8 mouse cellular contexts compared by ENCODE assay signal in the genomic region with DNA sequence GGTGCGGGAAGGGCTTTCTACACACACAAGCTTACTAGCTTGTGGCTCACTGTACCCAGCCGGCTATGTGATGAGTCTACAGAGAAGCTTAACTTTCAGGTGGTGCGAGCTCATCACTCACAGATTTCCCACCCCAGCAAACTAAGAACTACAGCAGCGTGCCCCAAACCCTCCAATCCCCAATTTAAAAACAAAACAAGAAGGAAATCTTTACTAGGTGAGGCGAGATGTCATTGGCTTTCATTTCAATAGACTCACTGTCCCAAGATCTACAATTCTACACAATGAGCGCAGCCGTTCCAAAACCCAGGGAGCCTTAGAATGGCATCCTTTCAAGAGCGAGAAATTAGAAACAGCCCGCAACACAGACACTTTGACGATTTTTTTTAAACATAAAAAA. TPM values are rescaled to one million over a fixed set of nuclear protein-coding genes. Genes with fewer than 3 reads are reported as not detected.
DNase-seq lines count a peak whose midpoint lies in the region; ATAC-seq and TF ChIP-seq lines count a peak whose summit lies in the region.

No protein-coding gene starts in this region.

- DNase-seq in liver, embryonic 11.5 days (ENCODE audit: low spot score): no peak
- no peak for DNase-seq in liver
- DNase-seq in midbrain, postnatal 0 days (ENCODE audit: low spot score): peak; percentile 8
- no peak for DNase-seq in yolk sac, embryonic 10.5 days (ENCODE audit: low spot score)
- DNase-seq in frontal cortex, postnatal 36 days (ENCODE audit: low spot score in 2 of 2): no peak
- no peak for DNase-seq in layer of hippocampus, adult 11-12 months (ENCODE audit: low spot score)

- no peak overlapping the region for H3K9ac ChIP-seq in liver, embryonic 11.5 days (ENCODE audit: low read depth, low read length)
- H3K9ac ChIP-seq in embryonic facial prominence, embryonic 12.5 days: no peak overlapping the region
- no peak overlapping the region for H3K9ac ChIP-seq in hindbrain, embryonic 16.5 days (ENCODE audit: low read depth, low read length)
- H3K9ac ChIP-seq in midbrain, postnatal 0 days (replicated peaks; ENCODE audit: low read length, poor library complexity, severe bottlenecking): no peak overlapping the region

- H3K27ac ChIP-seq in liver, embryonic 11.5 days (ENCODE audit: low read depth, low read length): no peak overlapping the region
- no peak overlapping the region for H3K27ac ChIP-seq in embryonic facial prominence, embryonic 12.5 days
- no peak overlapping the region for H3K27ac ChIP-seq in hindbrain, embryonic 16.5 days (ENCODE audit: low read depth, low read length)
- H3K27ac ChIP-seq in midbrain, postnatal 0 days (ENCODE audit: low read depth, low read length): no peak overlapping the region

- peaks cover 4% of the 10 kb centered on the region; the same call in 1 of the 2 replicates for H3K4me1 ChIP-seq in liver, embryonic 11.5 days (replicated peaks; ENCODE audit: control insufficient read depth, insufficient read depth, low read length)
- H3K4me1 ChIP-seq in embryonic facial prominence, embryonic 12.5 days: no peaks in the 10 kb centered on the region
- H3K4me1 ChIP-seq in hindbrain, embryonic 16.5 days (ENCODE audit: control insufficient read depth, insufficient read depth, low read depth, low read length): peaks cover 7% of the 10 kb centered on the region
- H3K4me1 ChIP-seq in midbrain, postnatal 0 days (ENCODE audit: insufficient read depth, low read length): no peaks in the 10 kb centered on the region

- no peaks in the 10 kb centered on the region; the same call in 1 of the 2 replicates for H3K9me3 ChIP-seq in liver, embryonic 11.5 days (ENCODE audit: control insufficient read depth, low read length)
- H3K9me3 ChIP-seq in embryonic facial prominence, embryonic 12.5 days: no peaks in the 10 kb centered on the region
- H3K9me3 ChIP-seq in hindbrain, embryonic 16.5 days (ENCODE audit: control insufficient read depth, low read length): no peaks in the 10 kb centered on the region; the same call in 1 of the 2 replicates
- no peaks in the 10 kb centered on the region for H3K9me3 ChIP-seq in midbrain, postnatal 0 days (ENCODE audit: low read length)

- peaks cover 29% of the 10 kb centered on the region for H3K27me3 ChIP-seq in liver, embryonic 11.5 days (replicated peaks; ENCODE audit: control insufficient read depth, insufficient read depth, low read length)
- peaks cover 7% of the 10 kb centered on the region; the same call in 1 of the 2 replicates for H3K27me3 ChIP-seq in embryonic facial prominence, embryonic 12.5 days
- no peaks in the 10 kb centered on the region for H3K27me3 ChIP-seq in hindbrain, embryonic 16.5 days (replicated peaks; ENCODE audit: control insufficient read depth, insufficient read depth, low read length)
- peaks cover 5% of the 10 kb centered on the region; the same call in 1 of the 2 replicates for H3K27me3 ChIP-seq in midbrain, postnatal 0 days (ENCODE audit: insufficient read depth, low read length)

- H3K4me2 ChIP-seq in liver, embryonic 11.5 days: peak overlapping the region; percentile 95
- peak overlapping the region; percentile 95 for H3K4me2 ChIP-seq in embryonic facial prominence, embryonic 12.5 days (replicated peaks)
- H3K4me2 ChIP-seq in hindbrain, embryonic 16.5 days (ENCODE audit: low read length): peak overlapping the region; percentile 66
- peak overlapping the region; percentile 83 for H3K4me2 ChIP-seq in midbrain, postnatal 0 days (ENCODE audit: low read depth, low read length, poor library complexity, severe bottlenecking)

- 26% methylated on average over 10 of the region's 10 CpGs for WGBS in liver, embryonic 11.5 days
- WGBS in embryonic facial prominence, embryonic 12.5 days: 14% methylated on average over 10 of the region's 10 CpGs
- WGBS in hindbrain, embryonic 16.5 days: 11% methylated on average over 10 of the region's 10 CpGs
- WGBS in midbrain, postnatal 0 days: 6% methylated on average over 10 of the region's 10 CpGs

- ATAC-seq in liver, embryonic 11.5 days (replicated peaks; ENCODE audit: low FRiP score): no peak
- no peak for ATAC-seq in embryonic facial prominence, embryonic 12.5 days (ENCODE audit: insufficient number of reproducible peaks, insufficient read depth, low FRiP score, low TSS enrichment)
- no peak for ATAC-seq in hindbrain, embryonic 16.5 days
- no peak for ATAC-seq in midbrain, postnatal 0 days (ENCODE audit: low FRiP score)

- peak overlapping the region; percentile 69; the same call in 1 of the 2 replicates for H3K4me3 ChIP-seq in liver, embryonic 11.5 days (ENCODE audit: low read depth, low read length)
- peak overlapping the region; percentile 72 for H3K4me3 ChIP-seq in embryonic facial prominence, embryonic 12.5 days
- peak overlapping the region; percentile 91 for H3K4me3 ChIP-seq in hindbrain, embryonic 16.5 days (ENCODE audit: low read length)
- peak overlapping the region; percentile 89 for H3K4me3 ChIP-seq in midbrain, postnatal 0 days (ENCODE audit: low read depth, low read length)

- no peak for TF ChIP-seq CTCF in midbrain, postnatal 0 days (IDR thresholded peaks at IDR 0.05)

- H3K36me3 ChIP-seq in liver, embryonic 11.5 days (ENCODE audit: control insufficient read depth, insufficient read depth, low read length): no peaks in the 10 kb centered on the region
- H3K36me3 ChIP-seq in embryonic facial prominence, embryonic 12.5 days: no peaks in the 10 kb centered on the region
- no peaks in the 10 kb centered on the region for H3K36me3 ChIP-seq in hindbrain, embryonic 16.5 days (ENCODE audit: control insufficient read depth, insufficient read depth, low read length)
- no peaks in the 10 kb centered on the region for H3K36me3 ChIP-seq in midbrain, postnatal 0 days (ENCODE audit: insufficient read depth, low read length)

RNA-seq across cellular contexts. Expression of gene Eps8, which starts 7.0 kb away (rescaled TPM):
- polyA plus RNA-seq in liver, embryonic 11.5 days (2014; fragmentation: Nextera tagmentation; extraction: Ambion mirVana): 2.5 and 2.7 TPM in 2 replicates
- 22.3 and 24.0 TPM in 2 replicates for polyA plus RNA-seq in embryonic facial prominence, embryonic 12.5 days (2016; fragmentation: Nextera tagmentation; extraction: Ambion mirVana)
- 31.5 and 33.7 TPM in 2 replicates for polyA plus RNA-seq in hindbrain, embryonic 16.5 days (2015; fragmentation: Nextera tagmentation; extraction: Ambion mirVana)
- total RNA-seq in midbrain, postnatal 0 days (2014; rRNA removed): 27.2 and 28.8 TPM in 2 replicates
- 29.9 and 34.3 TPM in 2 replicates for polyA plus RNA-seq in midbrain, postnatal 0 days (2015; fragmentation: Nextera tagmentation; extraction: Ambion mirVana)
